Mouse (Mus musculus): ENCODE data around the gene Gm20458. TPM values are rescaled to one million over a fixed set of nuclear protein-coding genes. Genes with fewer than 3 reads are reported as not detected.

The Gm20458 gene
- polyA plus RNA-seq, 1 experiment from 2014 or later: 12.5 TPM

DNA sequence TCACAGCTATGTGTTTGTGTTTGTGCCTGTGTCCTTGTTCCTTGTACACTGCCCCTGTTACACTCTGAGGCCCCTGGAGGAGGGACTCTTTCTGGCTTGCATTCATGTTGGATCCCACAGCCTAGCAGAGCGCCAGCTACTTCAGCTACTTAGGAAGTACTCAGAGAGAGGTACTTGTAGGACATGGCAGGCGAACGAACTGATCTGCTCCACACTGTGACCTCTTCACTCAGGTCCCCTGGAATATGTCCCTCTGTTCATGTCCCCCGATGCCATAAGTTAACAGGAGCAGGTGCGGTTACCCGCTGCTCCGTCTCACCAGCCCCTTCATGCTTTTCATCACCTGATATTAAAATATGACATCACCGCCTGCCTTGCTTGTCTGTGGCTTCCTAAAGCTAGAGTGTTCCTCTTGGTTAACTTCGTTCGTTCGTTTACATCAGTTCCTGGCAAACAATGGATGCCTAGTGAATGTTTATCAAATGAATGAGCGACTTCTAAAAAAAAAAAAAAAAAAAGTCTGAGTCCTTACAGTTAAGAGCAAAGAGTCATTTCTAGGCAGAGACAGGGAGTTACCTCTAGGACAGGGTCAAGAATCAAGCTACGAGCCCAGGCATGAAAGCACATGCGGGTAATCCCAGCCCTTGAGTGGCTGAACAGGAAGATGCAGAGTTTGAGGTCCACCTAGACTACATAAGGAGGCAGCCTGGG lies 7.6 kb upstream of the Gm20458 start:
- Histone ChIP-seq H3K27me3 (replicated peaks; ENCODE audit: control insufficient read depth, insufficient read depth, low read length) (no peaks in the 10 kb centered on the region), H3K27ac (replicated peaks; ENCODE audit: low read depth, low read length) (no peak overlapping the region), H3K36me3 (ENCODE audit: control insufficient read depth, insufficient read depth, low read length) (no peaks in the 10 kb centered on the region), H3K9me3 (ENCODE audit: control insufficient read depth, low read length) (peaks cover 4% of the 10 kb centered on the region; the same call in 1 of the 2 replicates), H3K4me1 (ENCODE audit: control insufficient read depth, insufficient read depth, low read length) (peaks cover 30% of the 10 kb centered on the region), H3K4me3 (ENCODE audit: low read depth, low read length) (no peak overlapping the region), H3K9ac (ENCODE audit: low read depth, low read length) (no peak overlapping the region), H3K4me2 (ENCODE audit: low read depth, low read length) (no peak overlapping the region)
- DNase-seq (ENCODE audit: low spot score) (no peak), ATAC-seq (ENCODE audit: low read depth) (no peak)
- WGBS: 72% methylated on average over 14 of the region's 14 CpGs

DNA sequence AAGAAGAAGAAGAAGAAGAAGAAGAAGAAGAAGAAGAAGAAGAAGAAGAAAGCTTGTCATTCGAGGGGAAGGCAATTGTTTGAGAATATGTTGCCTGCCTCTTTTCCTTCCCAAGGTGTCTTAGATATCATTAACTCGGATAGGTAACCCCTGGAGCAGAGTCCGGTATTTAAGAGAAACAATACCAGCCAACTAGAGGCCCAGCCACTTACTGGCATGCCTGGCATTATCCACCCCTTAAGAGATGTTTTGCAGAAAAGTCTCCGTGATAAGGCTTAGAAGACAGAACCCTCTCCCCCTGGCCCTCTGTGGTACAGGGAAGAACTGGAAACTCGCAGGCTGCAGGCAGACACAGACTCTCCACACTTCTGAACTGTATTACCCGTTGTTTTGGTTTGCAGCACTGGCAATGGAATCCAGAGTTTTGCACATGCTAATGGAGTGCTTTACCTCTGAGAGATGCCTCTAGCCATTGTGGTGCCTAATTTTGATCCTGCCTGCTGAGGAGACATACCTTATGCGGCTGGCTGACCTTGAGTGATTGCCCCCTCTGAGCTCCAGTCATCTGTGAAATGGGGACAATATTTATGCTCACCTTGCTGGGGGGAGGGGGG lies 6.8 kb upstream of the Gm20458 start:
- H3K4me1 ChIP-seq (ENCODE audit: control insufficient read depth, insufficient read depth, low read length): peaks cover 27% of the 10 kb centered on the region
- no peak overlapping the region for H3K4me3 ChIP-seq (ENCODE audit: low read depth, low read length)
- H3K27ac ChIP-seq (replicated peaks; ENCODE audit: low read depth, low read length): no peak overlapping the region
- H3K27me3 ChIP-seq (replicated peaks; ENCODE audit: control insufficient read depth, insufficient read depth, low read length): no peaks in the 10 kb centered on the region
- WGBS: 59% methylated on average over 7 of the region's 7 CpGs
- no peak overlapping the region for H3K4me2 ChIP-seq (ENCODE audit: low read depth, low read length)
- H3K9ac ChIP-seq (ENCODE audit: low read depth, low read length): no peak overlapping the region
- ATAC-seq (ENCODE audit: low read depth) (no peak), DNase-seq (ENCODE audit: low spot score) (no peak)
- no peaks in the 10 kb centered on the region for H3K36me3 ChIP-seq (ENCODE audit: control insufficient read depth, insufficient read depth, low read length)
- H3K9me3 ChIP-seq (ENCODE audit: control insufficient read depth, low read length): peaks cover 4% of the 10 kb centered on the region; the same call in 1 of the 2 replicates

DNA sequence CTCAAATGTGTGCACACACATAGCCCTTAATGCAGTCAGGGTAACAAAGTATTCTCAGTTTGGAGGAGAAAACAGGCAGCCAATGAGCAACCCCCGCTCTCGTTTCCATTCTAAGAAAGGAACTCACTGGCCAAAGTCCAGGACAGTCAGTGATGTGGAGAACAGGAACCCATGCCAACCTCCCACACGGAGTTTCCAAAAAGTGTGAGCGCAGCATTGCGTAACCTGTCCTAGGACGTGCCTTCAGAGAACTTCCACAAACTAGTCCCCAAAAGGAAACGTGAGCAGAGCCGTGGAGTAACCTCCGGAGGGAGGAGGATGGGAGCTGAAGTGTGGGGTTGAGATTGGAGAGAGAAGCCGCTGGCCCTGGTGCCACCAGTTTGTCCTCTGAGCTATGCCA lies 5.9 kb upstream of the Gm20458 start:
- Histone ChIP-seq H3K4me1 (ENCODE audit: control insufficient read depth, insufficient read depth, low read length) (peaks cover 22% of the 10 kb centered on the region), H3K4me2 (ENCODE audit: low read depth, low read length) (no peak overlapping the region), H3K27ac (replicated peaks; ENCODE audit: low read depth, low read length) (no peak overlapping the region), H3K9me3 (ENCODE audit: control insufficient read depth, low read length) (peaks cover 4% of the 10 kb centered on the region; the same call in 1 of the 2 replicates), H3K27me3 (replicated peaks; ENCODE audit: control insufficient read depth, insufficient read depth, low read length) (no peaks in the 10 kb centered on the region), H3K4me3 (ENCODE audit: low read depth, low read length) (no peak overlapping the region), H3K9ac (ENCODE audit: low read depth, low read length) (no peak overlapping the region), H3K36me3 (ENCODE audit: control insufficient read depth, insufficient read depth, low read length) (no peaks in the 10 kb centered on the region)
- no peak for ATAC-seq (ENCODE audit: low read depth)
- WGBS: 62% methylated on average over 10 of the region's 10 CpGs
- peak; percentile 65 for DNase-seq (ENCODE audit: low spot score)

DNA sequence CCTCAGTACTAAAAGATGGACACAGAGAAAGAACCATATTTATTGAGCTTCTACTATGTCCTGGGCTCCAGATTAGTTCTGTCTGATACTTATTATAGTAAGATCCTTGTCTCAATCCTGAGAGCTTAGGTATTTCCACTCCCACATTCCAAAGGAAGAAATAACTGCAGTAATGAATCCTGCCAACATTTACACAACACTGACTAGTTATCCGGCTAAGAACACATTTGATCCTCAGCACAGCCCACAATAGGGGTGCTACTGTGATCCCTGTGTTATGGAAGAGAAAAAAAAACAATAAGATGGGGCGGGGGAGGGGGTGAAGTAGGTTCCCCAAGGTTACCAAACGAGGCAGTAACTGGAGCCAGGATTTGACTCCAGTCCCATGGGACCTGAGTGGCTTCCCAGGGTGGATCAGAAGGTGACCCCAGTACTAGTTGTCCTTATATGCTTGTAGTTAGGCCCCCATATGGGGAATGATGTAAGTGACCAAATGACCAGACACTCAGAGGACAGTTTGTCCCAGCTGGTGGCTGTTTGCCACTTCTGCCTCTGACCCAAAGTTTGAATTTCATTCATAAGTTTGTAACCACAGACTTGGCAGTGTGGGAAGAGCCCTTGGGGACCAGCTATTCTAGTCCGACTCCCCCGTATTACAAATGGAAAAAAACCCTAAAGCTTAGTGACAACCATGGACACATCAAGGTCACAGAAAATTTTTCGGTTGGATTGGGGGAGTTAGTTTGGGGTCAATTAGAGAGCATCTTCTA lies 5.2 kb upstream of the Gm20458 start:
- 51% methylated on average over 6 of the region's 6 CpGs for WGBS
- Histone ChIP-seq H3K4me2 (ENCODE audit: low read depth, low read length) (no peak overlapping the region), H3K9ac (ENCODE audit: low read depth, low read length) (no peak overlapping the region), H3K27ac (replicated peaks; ENCODE audit: low read depth, low read length) (no peak overlapping the region), H3K36me3 (ENCODE audit: control insufficient read depth, insufficient read depth, low read length) (no peaks in the 10 kb centered on the region), H3K9me3 (ENCODE audit: control insufficient read depth, low read length) (no peaks in the 10 kb centered on the region), H3K27me3 (replicated peaks; ENCODE audit: control insufficient read depth, insufficient read depth, low read length) (no peaks in the 10 kb centered on the region), H3K4me1 (ENCODE audit: control insufficient read depth, insufficient read depth, low read length) (peaks cover 22% of the 10 kb centered on the region), H3K4me3 (ENCODE audit: low read depth, low read length) (no peak overlapping the region)
- ATAC-seq (ENCODE audit: low read depth) (no peak), DNase-seq (ENCODE audit: low spot score) (peak; percentile 43)

DNA sequence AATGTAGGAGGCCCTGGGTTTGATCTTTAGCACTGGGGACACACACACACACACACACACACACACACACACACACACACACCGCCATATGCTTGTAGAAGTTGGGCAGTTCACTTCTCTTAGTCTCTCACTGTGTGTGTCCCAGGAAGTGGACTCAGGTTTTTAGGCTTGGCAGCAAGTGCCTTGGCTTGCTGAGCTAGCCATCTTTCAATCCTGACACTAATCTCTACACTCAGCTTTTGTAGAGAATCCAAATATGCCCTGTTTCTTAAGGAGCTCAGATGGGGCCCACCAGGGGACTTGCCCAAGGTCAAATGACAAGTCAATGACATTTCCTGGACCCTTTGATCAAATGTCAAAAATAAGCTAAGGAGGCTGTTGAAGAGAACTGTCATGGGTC lies 4.4 kb upstream of the Gm20458 start:
- Histone ChIP-seq H3K9ac (ENCODE audit: low read depth, low read length) (no peak overlapping the region), H3K27ac (replicated peaks; ENCODE audit: low read depth, low read length) (no peak overlapping the region), H3K9me3 (ENCODE audit: control insufficient read depth, low read length) (no peaks in the 10 kb centered on the region), H3K36me3 (ENCODE audit: control insufficient read depth, insufficient read depth, low read length) (no peaks in the 10 kb centered on the region), H3K4me3 (ENCODE audit: low read depth, low read length) (no peak overlapping the region), H3K4me1 (ENCODE audit: control insufficient read depth, insufficient read depth, low read length) (peaks cover 22% of the 10 kb centered on the region), H3K27me3 (replicated peaks; ENCODE audit: control insufficient read depth, insufficient read depth, low read length) (no peaks in the 10 kb centered on the region), H3K4me2 (ENCODE audit: low read depth, low read length) (peak overlapping the region; percentile 35)
- ATAC-seq (ENCODE audit: low read depth) (no peak), DNase-seq (ENCODE audit: low spot score) (no peak)
- whole genome bisulfite sequencing: 83% methylated on average over 1 of the region's 1 CpGs

DNA sequence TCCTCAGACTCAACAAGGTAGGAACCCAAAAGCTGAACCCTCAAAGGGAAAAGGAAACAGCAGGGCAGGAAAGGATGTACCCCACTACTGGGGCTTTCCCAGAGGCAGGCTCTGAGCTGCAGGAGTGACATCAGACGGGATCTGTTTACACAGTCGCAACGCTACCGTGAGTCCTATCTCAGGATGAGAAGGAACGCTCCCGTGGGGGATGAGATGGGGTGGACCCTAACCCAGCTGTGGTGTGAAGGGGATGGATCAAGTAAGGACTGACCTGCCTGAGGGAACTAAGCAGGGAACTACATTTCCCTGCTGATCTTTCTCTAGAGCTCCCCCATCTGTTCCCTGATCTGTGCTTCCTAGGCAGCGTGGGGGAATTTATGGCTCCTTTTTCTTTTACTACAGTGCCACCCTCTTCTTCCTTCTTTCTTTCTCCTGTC lies 3.9 kb upstream of the Gm20458 start, which contains the start of gene Sys1:
Sys1 (plus strand) TSS at position 101 of the 437 bp plus-strand sequence.
- Histone ChIP-seq H3K9ac (ENCODE audit: low read depth, low read length) (no peak within 1 kb of the TSS), H3K4me3 (ENCODE audit: low read depth, low read length) (0 out of 2 replicates have a peak within 1 kb of the TSS, but pooled peaks have one; percentile 1), H3K36me3 (ENCODE audit: control insufficient read depth, insufficient read depth, low read length) (no peaks in the 10 kb centered on the region), H3K27me3 (replicated peaks; ENCODE audit: control insufficient read depth, insufficient read depth, low read length) (no peaks in the 10 kb centered on the region), H3K27ac (replicated peaks; ENCODE audit: low read depth, low read length) (0 out of 2 replicates have a peak within 1 kb of the TSS, but pooled peaks have one; percentile 8), H3K4me1 (ENCODE audit: control insufficient read depth, insufficient read depth, low read length) (peaks cover 23% of the 10 kb centered on the region), H3K4me2 (ENCODE audit: low read depth, low read length) (peak within 1 kb of the TSS; percentile 35), H3K9me3 (ENCODE audit: control insufficient read depth, low read length) (no peaks in the 10 kb centered on the region)
- ATAC-seq (ENCODE audit: low read depth) (no peak), DNase-seq (ENCODE audit: low spot score) (peak; percentile 39)
- WGBS: 8% methylated on average over 7 of the region's 7 CpGs

DNA sequence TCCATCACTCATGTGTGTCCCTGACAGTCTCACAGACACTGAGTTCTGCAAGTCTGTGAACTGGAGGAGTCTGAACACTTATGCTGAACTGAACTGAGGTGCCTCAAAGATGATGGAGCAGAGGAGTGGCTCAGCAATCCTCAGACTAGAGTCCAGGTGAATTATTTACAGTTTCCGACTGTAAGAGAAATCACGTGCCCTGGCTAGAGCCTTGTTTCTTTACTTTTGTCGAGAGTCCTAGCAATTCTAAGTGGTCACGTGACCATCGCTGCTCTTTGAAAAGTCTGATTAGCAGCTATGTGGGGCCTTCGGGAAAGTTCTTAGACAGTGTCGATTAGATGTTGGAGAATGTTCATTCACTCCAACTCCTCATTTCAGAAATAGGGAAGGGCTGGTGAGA lies 2.8 kb upstream of the Gm20458 start:
- Histone ChIP-seq H3K27ac (replicated peaks; ENCODE audit: low read depth, low read length) (no peak overlapping the region), H3K27me3 (replicated peaks; ENCODE audit: control insufficient read depth, insufficient read depth, low read length) (no peaks in the 10 kb centered on the region), H3K4me2 (ENCODE audit: low read depth, low read length) (no peak overlapping the region), H3K9me3 (ENCODE audit: control insufficient read depth, low read length) (no peaks in the 10 kb centered on the region), H3K36me3 (ENCODE audit: control insufficient read depth, insufficient read depth, low read length) (peaks cover 4% of the 10 kb centered on the region; the same call in 1 of the 2 replicates), H3K4me3 (ENCODE audit: low read depth, low read length) (no peak overlapping the region), H3K4me1 (ENCODE audit: control insufficient read depth, insufficient read depth, low read length) (peaks cover 24% of the 10 kb centered on the region), H3K9ac (ENCODE audit: low read depth, low read length) (no peak overlapping the region)
- DNase-seq (ENCODE audit: low spot score): no peak
- 69% methylated on average over 7 of the region's 7 CpGs for WGBS
- ATAC-seq (ENCODE audit: low read depth): no peak

DNA sequence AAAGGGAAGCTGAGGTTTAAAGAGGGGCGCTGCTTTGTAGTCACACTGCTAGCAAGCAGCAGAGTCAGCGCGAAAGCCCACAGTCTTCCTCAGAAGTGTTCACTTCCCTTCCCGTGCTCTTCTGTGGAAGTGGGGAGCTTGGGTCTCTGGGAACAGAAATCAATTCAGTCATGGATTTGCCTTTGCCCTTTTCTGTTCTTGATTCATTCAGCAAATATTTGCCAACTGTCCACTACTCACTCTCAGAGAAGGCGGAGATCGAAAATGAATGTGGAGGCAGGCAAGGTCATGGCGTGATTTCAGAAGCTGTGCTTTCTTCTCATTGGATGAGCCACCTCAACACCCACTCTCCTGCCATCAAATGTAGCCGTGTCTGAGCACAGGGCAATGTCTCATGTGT lies 2.2 kb upstream of the Gm20458 start:
- Histone ChIP-seq H3K9ac (ENCODE audit: low read depth, low read length) (no peak overlapping the region), H3K4me2 (ENCODE audit: low read depth, low read length) (no peak overlapping the region), H3K36me3 (ENCODE audit: control insufficient read depth, insufficient read depth, low read length) (peaks cover 8% of the 10 kb centered on the region; the same call in 1 of the 2 replicates), H3K27me3 (replicated peaks; ENCODE audit: control insufficient read depth, insufficient read depth, low read length) (no peaks in the 10 kb centered on the region), H3K4me3 (ENCODE audit: low read depth, low read length) (no peak overlapping the region), H3K4me1 (ENCODE audit: control insufficient read depth, insufficient read depth, low read length) (peaks cover 21% of the 10 kb centered on the region), H3K27ac (replicated peaks; ENCODE audit: low read depth, low read length) (no peak overlapping the region), H3K9me3 (ENCODE audit: control insufficient read depth, low read length) (no peaks in the 10 kb centered on the region)
- WGBS: 91% methylated on average over 8 of the region's 8 CpGs
- DNase-seq (ENCODE audit: low spot score): no peak
- ATAC-seq (ENCODE audit: low read depth): no peak

All from embryonic facial prominence, embryonic 14.5 days (tissue).